Mouse (Mus musculus) thymus, adult 2 months (tissue): ENCODE results near the gene Ddx46.

Experiments used
- CTCF ChIP-seq: fragments of 200-500 bp; IDR thresholded peaks from 2 replicates; pipeline ENCODE4 v1.5.1; 2012; ENCODE audit warnings: mild to moderate bottlenecking, control low read depth, low read length, moderate library complexity, borderline replicate concordance; ENCODE audit not compliant: control insufficient read depth, poor library complexity, insufficient read depth; ENCODE audit errors: extremely low read depth
- POLR2A ChIP-seq: fragments of 200-500 bp; IDR thresholded peaks from 2 replicates; pipeline ENCODE4 v1.6.1; 2012; ENCODE audit warnings: mild to moderate bottlenecking, low read length, control low read depth, moderate library complexity; ENCODE audit not compliant: control insufficient read depth, poor library complexity, insufficient read depth; ENCODE audit errors: extremely low read depth

DNA sequence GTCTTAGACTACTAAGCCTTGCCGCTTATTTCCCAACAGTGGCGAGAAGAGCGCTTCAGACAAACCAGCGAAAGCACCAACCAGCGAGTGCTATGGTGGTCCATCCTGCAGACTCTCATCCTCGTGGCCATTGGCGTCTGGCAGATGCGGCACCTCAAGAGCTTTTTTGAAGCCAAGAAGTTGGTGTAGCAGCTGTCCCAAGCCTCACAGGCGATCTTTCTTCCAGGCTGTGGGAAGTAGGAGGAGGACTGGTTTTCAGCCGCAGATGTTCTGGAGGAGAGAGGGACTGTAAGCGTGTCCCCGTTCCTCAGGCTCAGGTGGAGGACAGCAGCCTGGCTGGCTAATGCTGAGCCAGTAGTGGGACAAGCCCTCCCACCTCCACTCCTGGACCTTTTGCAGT is 38.0 kb upstream of the Ddx46 start:
- TF ChIP-seq CTCF = no peak
- no peak for TF ChIP-seq POLR2A
